Mouse (Mus musculus) left cerebral cortex, postnatal 25 days (tissue): Measurements from ENCODE around the gene Snx7. TPM values are rescaled to one million over a fixed set of nuclear protein-coding genes. Genes with fewer than 3 reads are reported as not detected.

Source experiments
- microRNA-seq, 2 experiments: library from miRNA; unstranded; fragments of <30 nt; microRNA quantifications; one replicate each; pipeline ENCODE4 v1.2.0; 2022
- total RNA-seq, 2 experiments: library from RNA; stranded (reverse); gene quantifications; 2 replicates each; pipeline ENCODE4 v1.2.3; 2021

The Snx7 gene
- total RNA-seq, 2 experiments from 2014 or later = 19.1 to 21.8 TPM

Small RNAs within 50 kb of the gene (microRNA-seq; reads per million reads assigned to microRNA genes)
- 0 reads per million in 2 experiments for gene Gm24811
